Mouse (Mus musculus) spleen, postnatal 4 days (tissue): ENCODE data around the gene Amy1.
"Not testable (repeated sequence)": the region's sequence is repeated elsewhere in the genome, so short reads cannot be mapped to it uniquely, and the experiment has no call there.

ENCODE experiments used
- DNase-seq, 2 experiments: peaks; one replicate each; pipeline ENCODE4 v3.0.0; 2022; ENCODE audit warnings: low spot score in 2 of 2

Amy1 gene

GRCm38 (mm10) chr3:113606599-113606998 lies at the start of gene Amy1:
Amy1 (minus strand) TSS chr3:113606699.
- no peak for DNase-seq

- DNase-seq: no peak
Observed at GRCm38 (mm10) chr3:113654335-113654734, 47.8 kb upstream of the Amy1 start.

DNA sequence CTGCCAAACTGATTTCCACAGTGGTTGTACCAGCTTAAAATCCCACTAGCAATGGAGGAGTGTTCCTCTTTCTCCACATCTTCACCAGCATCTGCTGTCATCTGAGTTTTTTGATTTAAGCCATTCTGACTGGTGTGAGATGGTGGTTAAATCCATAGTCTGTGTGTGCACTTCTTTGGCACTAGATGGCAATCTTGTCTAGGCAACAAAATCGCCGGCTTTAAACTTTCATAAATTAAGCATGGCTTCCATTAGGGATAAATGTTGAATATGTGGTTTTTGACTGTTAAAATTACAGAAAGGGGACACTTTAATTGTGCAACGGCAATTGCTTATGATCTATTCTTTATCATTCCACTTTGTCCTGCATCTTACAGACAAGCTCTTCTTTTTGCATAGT lies 44.9 kb upstream of the Amy1 start:
- DNase-seq: not testable (repeated sequence)

DNA sequence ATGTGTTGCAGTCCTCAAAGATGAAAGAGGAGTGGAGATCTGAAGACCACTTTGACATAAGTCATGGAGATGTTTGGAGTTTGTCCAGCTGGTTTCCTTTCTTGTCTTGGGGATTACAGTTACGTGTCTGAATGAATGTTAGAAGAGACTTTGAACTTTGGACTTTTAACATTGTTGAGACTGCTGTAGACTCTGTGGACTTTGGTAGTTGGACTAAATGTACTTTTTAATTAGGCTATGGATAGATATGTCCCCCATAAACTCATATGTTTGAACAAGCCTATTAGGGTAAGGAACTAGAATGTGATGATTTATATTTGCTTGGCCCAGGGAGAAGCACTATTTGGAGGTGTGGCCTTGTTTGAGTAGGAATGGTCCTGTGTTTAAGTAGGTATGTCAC lies 33.0 kb upstream of the Amy1 start:
- DNase-seq: no peak

GRCm38 (mm10) chr3:113634220-113634619 lies 27.7 kb upstream of the Amy1 start:
- no peak for DNase-seq

GRCm38 (mm10) chr3:113631611-113632010 lies 25.1 kb upstream of the Amy1 start:
- no peak for DNase-seq

DNA sequence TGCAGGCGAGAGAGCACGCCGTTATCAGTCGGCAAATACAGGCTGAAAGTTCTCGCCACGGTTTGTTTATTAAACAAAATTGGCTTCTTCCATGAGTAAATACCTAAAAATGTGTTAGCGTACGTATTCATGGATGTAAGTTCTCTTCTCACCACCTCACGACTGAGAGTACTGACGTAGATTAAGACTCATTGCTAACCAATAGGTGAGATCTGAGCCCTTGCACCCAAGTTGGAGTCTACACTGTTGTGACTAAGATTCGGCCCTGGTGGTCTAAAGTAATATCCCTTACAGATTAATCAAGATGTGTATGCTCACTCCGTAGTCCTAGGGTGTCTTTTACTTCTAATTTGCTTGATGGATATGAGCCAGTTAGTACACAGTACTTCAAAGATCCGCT lies 24.1 kb upstream of the Amy1 start:
- DNase-seq: no peak

DNA sequence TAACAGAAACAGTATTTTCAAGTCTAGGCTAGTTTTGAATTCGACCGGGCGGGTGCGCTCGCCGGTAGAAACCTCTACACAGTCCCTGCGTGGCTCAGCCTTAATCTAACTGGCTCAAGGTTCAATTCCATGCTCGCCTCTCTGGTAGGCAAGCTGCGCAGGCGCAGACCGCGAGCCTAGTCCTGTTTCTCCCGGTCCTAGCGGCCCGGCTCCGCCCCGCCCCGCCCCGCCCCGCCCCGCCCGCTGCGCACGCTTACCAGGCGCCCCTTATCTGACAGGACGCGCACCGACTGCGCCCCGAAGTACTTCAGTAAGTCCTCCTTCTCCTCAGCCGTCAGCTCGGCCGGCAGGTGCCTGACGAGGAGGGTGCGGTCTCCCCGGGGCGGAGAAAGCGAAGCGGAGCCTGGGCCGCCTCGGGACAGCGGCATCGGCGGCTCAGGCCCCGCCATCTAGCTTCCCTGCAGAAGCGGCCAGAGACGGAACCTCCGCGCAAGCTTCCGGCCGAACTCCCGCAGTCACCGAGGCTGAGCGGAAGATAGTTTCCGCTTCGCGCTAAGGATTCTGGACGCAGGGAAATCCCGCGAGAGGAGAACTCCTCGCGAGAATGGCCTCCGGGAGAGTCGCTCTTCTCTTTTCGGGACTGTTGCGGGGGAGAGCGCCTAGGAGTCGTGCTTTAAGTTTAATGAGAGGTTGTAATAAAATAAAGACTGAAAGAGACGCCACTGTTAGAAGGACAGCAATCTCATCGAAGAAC lies 23.3 kb upstream of the Amy1 start, which contains the start of gene Rnpc3:
Gene Rnpc3, minus strand, starts transcription at position 544 of the 754 bp plus-strand sequence.
- DNase-seq: peak; percentile 93 to 98

GRCm38 (mm10) chr3:113590844-113591243 lies 15.7 kb downstream of the Amy1 start:
- no peak for DNase-seq

- no peak for DNase-seq
Observed at GRCm38 (mm10) chr3:113574578-113574977, 31.9 kb downstream of the Amy1 start.

- DNase-seq: no peak
Observed at GRCm38 (mm10) chr3:113574138-113574537, 32.4 kb downstream of the Amy1 start.

DNA sequence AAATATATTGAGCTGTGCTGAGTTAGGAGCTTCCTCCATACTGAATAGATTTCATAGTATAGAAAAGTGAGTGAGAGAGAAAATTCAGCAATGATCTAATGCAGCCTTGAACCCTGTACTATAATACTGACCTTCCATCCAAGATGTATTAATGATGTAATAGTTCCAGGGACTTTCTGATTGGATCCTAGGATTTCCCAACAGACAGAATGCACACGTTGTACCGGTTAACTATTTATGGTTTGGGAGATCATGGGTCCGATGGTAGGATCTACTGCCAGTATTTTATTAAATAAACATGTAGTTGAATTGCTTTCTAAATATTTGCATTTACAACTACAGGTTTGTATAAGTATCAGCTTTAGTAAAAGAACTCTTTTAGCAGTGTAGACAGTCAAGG lies 34.3 kb downstream of the Amy1 start:
- no peak for DNase-seq

DNA sequence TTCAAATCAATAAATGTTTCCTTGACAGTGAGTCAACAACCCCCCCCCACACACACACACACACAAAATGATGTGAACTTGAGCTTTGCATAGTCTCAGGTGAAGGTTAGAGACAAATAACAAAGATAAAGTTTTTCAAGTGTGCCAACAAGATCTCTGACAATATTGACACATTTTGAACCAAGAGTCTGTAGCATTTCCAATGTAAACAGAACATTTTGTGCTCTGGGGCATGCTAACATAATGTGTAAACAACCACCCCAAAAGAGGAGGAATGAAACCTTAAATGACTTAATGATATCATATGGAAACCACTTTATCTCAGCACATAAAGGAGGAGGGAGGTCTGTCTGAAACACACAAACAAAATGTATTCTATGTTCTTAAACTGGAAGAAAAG lies 66.8 kb downstream of the Amy1 start:
- no peak for DNase-seq

DNA sequence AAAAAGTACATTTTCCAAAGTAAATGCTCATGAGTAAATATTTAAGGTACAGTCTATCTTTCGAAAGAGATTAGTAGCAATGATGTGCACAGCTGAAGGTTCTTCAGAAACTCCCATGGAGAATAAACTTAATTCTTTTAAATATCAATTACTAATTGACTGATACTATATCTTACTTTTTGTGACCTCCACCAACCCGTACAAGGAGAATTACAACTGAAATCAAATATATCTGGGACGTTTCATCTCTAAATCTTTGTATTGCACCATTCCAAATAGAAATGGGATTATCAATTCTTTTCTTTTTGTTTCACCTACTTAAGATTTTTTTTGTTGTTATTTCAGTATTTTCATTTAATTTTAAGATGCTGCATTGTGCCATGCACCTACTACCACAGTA lies 74.2 kb downstream of the Amy1 start, which contains the start of gene Amy2a1:
Gene Amy2a1, minus strand, starts transcription at position 101 of the 400 bp plus-strand sequence.
- DNase-seq: not testable (repeated sequence)
